Mouse (Mus musculus) spleen, embryonic (tissue): Measurements from ENCODE around the gene Pcsk5.

Experiments
- CTCF ChIA-PET: fragments of 350-600 bp; sonication (Branson Sonifier 250); formaldehyde crosslinking; loops from one replicate; lab custom pipeline; 2022; lab: Charles Lee

The Pcsk5 gene

GRCm38 (mm10) chr19:17741465-17741864, 96.0 kb downstream of the Pcsk5 start:
- CTCF ChIA-PET: no interaction called here

- CTCF ChIA-PET: no interaction called here
Observed at GRCm38 (mm10) chr19:17732676-17733277, 104.7 kb downstream of the Pcsk5 start.

- CTCF ChIA-PET: no interaction called here
Observed at GRCm38 (mm10) chr19:17717066-17717465, 120.4 kb downstream of the Pcsk5 start.

- CTCF ChIA-PET: no interaction called here
Observed at GRCm38 (mm10) chr19:17715281-17715955, 122.0 kb downstream of the Pcsk5 start.

GRCm38 (mm10) chr19:17691626-17692025, 145.8 kb downstream of the Pcsk5 start:
- CTCF ChIA-PET: no interaction called here

GRCm38 (mm10) chr19:17678371-17678770, 159.1 kb downstream of the Pcsk5 start:
- CTCF ChIA-PET: no interaction called here

GRCm38 (mm10) chr19:17662676-17663075, 174.8 kb downstream of the Pcsk5 start:
- CTCF ChIA-PET: no interaction called here

GRCm38 (mm10) chr19:17662271-17662670, 175.2 kb downstream of the Pcsk5 start:
- CTCF ChIA-PET: no interaction called here

- CTCF ChIA-PET: no interaction called here
Observed at GRCm38 (mm10) chr19:17659321-17659720, 178.1 kb downstream of the Pcsk5 start.

GRCm38 (mm10) chr19:17650831-17651502, 186.5 kb downstream of the Pcsk5 start:
- CTCF ChIA-PET: no interaction called here

- CTCF ChIA-PET: no interaction called here
Observed at GRCm38 (mm10) chr19:17649967-17650366, 187.5 kb downstream of the Pcsk5 start.

- CTCF ChIA-PET: no interaction called here
Observed at GRCm38 (mm10) chr19:17643128-17643797, 194.2 kb downstream of the Pcsk5 start.

GRCm38 (mm10) chr19:17635984-17636383, 201.4 kb downstream of the Pcsk5 start:
- CTCF ChIA-PET: no interaction called here

- CTCF ChIA-PET: no interaction called here
Observed at GRCm38 (mm10) chr19:17615646-17616045, 221.8 kb downstream of the Pcsk5 start.

GRCm38 (mm10) chr19:17606510-17606909, 230.9 kb downstream of the Pcsk5 start:
- CTCF ChIA-PET: no interaction called here

- CTCF ChIA-PET: no interaction called here
Observed at GRCm38 (mm10) chr19:17606093-17606492, 231.3 kb downstream of the Pcsk5 start.

GRCm38 (mm10) chr19:17603322-17603721, 234.1 kb downstream of the Pcsk5 start:
- CTCF ChIA-PET: no interaction called here

- CTCF ChIA-PET: no interaction called here
Observed at GRCm38 (mm10) chr19:17600347-17600746, 237.1 kb downstream of the Pcsk5 start.

GRCm38 (mm10) chr19:17592790-17593189, 244.6 kb downstream of the Pcsk5 start:
- CTCF ChIA-PET: interaction anchor here (0.6 kb wide), 1 partner anchor 78 kb away, joined by 4 read pairs; no protein-coding TSS in a partner anchor

GRCm38 (mm10) chr19:17591335-17591734, 246.1 kb downstream of the Pcsk5 start:
- CTCF ChIA-PET: no interaction called here

- CTCF ChIA-PET: no interaction called here
Observed at GRCm38 (mm10) chr19:17590314-17590713, 247.1 kb downstream of the Pcsk5 start.

- CTCF ChIA-PET: no interaction called here
Observed at GRCm38 (mm10) chr19:17577412-17577811, 260.0 kb downstream of the Pcsk5 start.
